Mouse (Mus musculus) gastrocnemius, postnatal 25 days (tissue): Measurements from ENCODE around the gene Krtap10-4. TPM values are rescaled to one million over a fixed set of nuclear protein-coding genes. Genes with fewer than 3 reads are reported as not detected.
"Not testable (repeated sequence)": the region's sequence is repeated elsewhere in the genome, so short reads cannot be mapped to it uniquely, and the experiment has no call there.

ENCODE experiments used
- DNase-seq: peaks from one replicate; pipeline ENCODE4 v3.0.0; 2022
- total RNA-seq, 2 experiments: library from RNA; stranded (reverse); gene quantifications; 1 replicate in 1 of 2; 2 replicates in 1 of 2; pipeline ENCODE4 v1.2.3; 2021

Gene Krtap10-4
- total RNA-seq, 2 experiments from 2014 or later, result not detected

GRCm38 (mm10) chr10:77788621-77789020 lies 38.3 kb downstream of the Krtap10-4 start:
- DNase-seq, result no peak

GRCm38 (mm10) chr10:77787876-77788275 lies 39.0 kb downstream of the Krtap10-4 start, which contains the start of gene Gm7137:
Gene Gm7137, minus strand, starts transcription at chr10:77788200.
- DNase-seq, result not testable (repeated sequence)

DNA sequence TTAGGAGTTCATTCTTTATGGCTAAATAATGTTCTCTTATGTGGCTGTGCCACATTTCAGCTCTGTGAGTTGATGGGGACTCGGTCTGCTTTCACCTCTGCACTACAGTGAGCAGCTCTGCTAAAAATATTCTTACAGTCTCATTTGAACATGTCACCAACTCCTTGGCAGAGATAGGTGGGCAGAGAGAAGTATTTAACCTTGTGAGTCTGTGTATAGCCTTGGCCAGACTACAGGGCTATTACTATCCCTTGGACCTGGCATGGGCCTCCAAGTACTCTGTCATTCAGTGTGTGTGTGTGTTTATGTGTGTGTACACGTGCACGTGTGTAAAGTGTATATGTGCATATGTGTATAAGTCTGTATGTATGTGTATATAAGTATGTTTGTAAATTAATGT lies 43.5 kb downstream of the Krtap10-4 start:
- not testable (repeated sequence) for DNase-seq

DNA sequence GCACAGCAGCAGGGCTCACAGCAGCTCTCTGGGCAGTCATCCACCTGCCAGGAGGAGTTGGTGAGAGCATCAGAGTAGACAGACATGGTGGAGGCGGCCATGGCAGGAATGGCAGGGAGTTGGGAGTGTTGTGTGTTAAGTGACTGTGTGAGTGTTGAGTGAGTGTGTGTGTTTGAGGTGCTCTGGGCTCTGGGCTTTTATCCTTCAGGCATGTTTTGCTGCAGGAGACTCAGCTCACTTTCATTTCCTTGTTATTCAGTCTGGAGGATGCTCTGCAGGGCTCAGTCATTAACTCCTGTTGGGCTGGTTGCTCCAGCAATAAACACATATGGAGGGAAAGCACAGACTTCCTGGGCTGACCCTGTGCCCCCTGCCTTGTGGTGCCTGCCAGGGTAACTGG lies 44.5 kb downstream of the Krtap10-4 start, which contains the start of gene Gm3250:
Gm3250 (minus strand) TSS at position 101 of the 400 bp plus-strand sequence.
- DNase-seq, result not testable (repeated sequence)

DNA sequence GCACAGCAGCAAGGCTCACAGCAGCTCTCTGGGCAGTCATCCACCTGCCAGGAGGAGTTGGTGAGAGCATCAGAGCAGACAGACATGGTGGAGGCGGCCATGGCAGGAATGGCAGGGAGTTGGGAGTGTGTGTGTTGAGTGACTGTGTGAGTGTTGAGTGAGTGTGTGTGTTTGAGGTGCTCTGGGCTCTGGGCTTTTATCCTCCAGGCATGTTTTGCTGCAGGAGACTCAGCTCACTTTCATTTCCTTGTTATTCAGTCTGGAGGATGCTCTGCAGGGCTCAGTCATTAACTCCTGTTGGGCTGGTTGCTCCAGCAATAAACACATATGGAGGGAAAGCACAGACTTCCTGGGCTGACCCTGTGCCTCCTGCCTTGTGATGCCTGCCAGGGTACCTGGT lies 50.1 kb downstream of the Krtap10-4 start, which contains the start of gene Gm7138:
Gm7138 (minus strand) TSS at position 101 of the 400 bp plus-strand sequence.
- not testable (repeated sequence) for DNase-seq

Other genes starting within 250 kb of the Krtap10-4 start
- gene Pttg1ip, start 245.4 kb downstream of the Krtap10-4 start, total RNA-seq, result 10 to 100 TPM; 26.1 to 29.1 TPM
- gene Sumo3, start 221.0 kb downstream of the Krtap10-4 start, total RNA-seq, result 10 to 100 TPM; 32.8 to 36.7 TPM
- 1 to 10 TPM; 6.5 to 7.4 TPM for gene Gm49325, start 220.9 kb downstream of the Krtap10-4 start, total RNA-seq
- 10 to 100 TPM; 81.7 to 84.9 TPM for gene Ube2g2, start 204.8 kb downstream of the Krtap10-4 start, total RNA-seq
- gene Tspear, start 140.5 kb downstream of the Krtap10-4 start, total RNA-seq, result not detected
- gene Gm19402, start 136.3 kb downstream of the Krtap10-4 start, total RNA-seq, result not detected
- not detected for gene Gm9508, start 129.9 kb downstream of the Krtap10-4 start, total RNA-seq
- not detected for gene Gm10272, start 120.5 kb downstream of the Krtap10-4 start, total RNA-seq
- not detected for gene Gm10024, start 115.6 kb downstream of the Krtap10-4 start, total RNA-seq
- gene Gm10142, start 111.3 kb downstream of the Krtap10-4 start, total RNA-seq, result not detected
- not detected for gene Krtap12-1, start 106.5 kb downstream of the Krtap10-4 start, total RNA-seq
- not detected for gene Gm10100, start 100.6 kb downstream of the Krtap10-4 start, total RNA-seq
- not detected for gene Gm18596, start 84.5 kb downstream of the Krtap10-4 start, total RNA-seq
- not detected for gene Gm9736, start 75.7 kb downstream of the Krtap10-4 start, total RNA-seq
- gene Gm3233, start 67.4 kb downstream of the Krtap10-4 start, total RNA-seq, result not detected
- gene Gm3238, start 55.8 kb downstream of the Krtap10-4 start, total RNA-seq, result not detected
- not detected for gene Gm7138, start 50.2 kb downstream of the Krtap10-4 start, total RNA-seq
- not detected for gene Gm3250, start 44.6 kb downstream of the Krtap10-4 start, total RNA-seq
- not detected for gene Gm7137, start 38.9 kb downstream of the Krtap10-4 start, total RNA-seq
- not detected for gene Gm9639, start 32.0 kb downstream of the Krtap10-4 start, total RNA-seq
- gene Gm19668, start 28.0 kb downstream of the Krtap10-4 start, total RNA-seq, result not detected
- gene Gm9507, start 15.3 kb downstream of the Krtap10-4 start, total RNA-seq, result not detected
- gene Gm2696, start 12.4 kb downstream of the Krtap10-4 start, total RNA-seq, result not detected
- not detected for gene Krtap10-10, start 8.9 kb upstream of the Krtap10-4 start, total RNA-seq
- not detected for gene Gm36176, start 19.7 kb upstream of the Krtap10-4 start, total RNA-seq
- not detected for gene Gm10318, start 25.8 kb upstream of the Krtap10-4 start, total RNA-seq
- gene Gm3285, start 34.9 kb upstream of the Krtap10-4 start, total RNA-seq, result not detected
- under 1 TPM; 0.18 to 0.32 TPM for gene Lrrc3, start 75.4 kb upstream of the Krtap10-4 start, total RNA-seq
- gene Trpm2, start 143.5 kb upstream of the Krtap10-4 start, total RNA-seq, result under 1 TPM; 0.26 to 0.83 TPM
- 1 to 10 TPM; 4.0 to 4.7 TPM for gene 1810043G02Rik, start 151.4 kb upstream of the Krtap10-4 start, total RNA-seq
- 1 to 10 TPM; 5.2 to 7.7 TPM for gene Pfkl, start 183.0 kb upstream of the Krtap10-4 start, total RNA-seq
- not detected for gene Dnmt3l, start 214.9 kb upstream of the Krtap10-4 start, total RNA-seq
- not detected for gene Aire, start 216.5 kb upstream of the Krtap10-4 start, total RNA-seq
- gene Icosl, start 242.2 kb upstream of the Krtap10-4 start, total RNA-seq, result 1 to 10 TPM; 1.3 to 1.7 TPM